Mouse (Mus musculus) effector memory CD4-positive, alpha-beta T cell, adult 7 months (primary cell): Measurements from ENCODE around the gene Pdzd11. TPM values are rescaled to one million over a fixed set of nuclear protein-coding genes. Genes with fewer than 3 reads are reported as not detected.

ENCODE experiments used
- polyA plus RNA-seq: library from polyadenylated mRNA; unstranded; fragments of 100-300 nt; shearing (Covaris generic); gene quantifications from one replicate; pipeline ENCODE4 v1.2.1, GENCODE M21; 2017

Pdzd11 gene
- 14.9 TPM for polyA plus RNA-seq

GRCm38 (mm10) chrX:100625802-100626793 lies at the start of gene Pdzd11:
Gene Pdzd11, minus strand, starts transcription at chrX:100626568.

GRCm38 (mm10) chrX:100625546-100625801 lies 894 bp downstream of the Pdzd11 start, which contains the start of gene Kif4:
Gene Kif4, plus strand, starts transcription at chrX:100625737.

GRCm38 (mm10) chrX:100605314-100605713 lies 21.1 kb downstream of the Pdzd11 start, which contains the start of gene Arr3:
Gene Arr3, plus strand, starts transcription at chrX:100605497.

GRCm38 (mm10) chrX:100594791-100595190 lies 31.6 kb downstream of the Pdzd11 start, which contains the start of gene P2ry4:
Gene P2ry4, minus strand, starts transcription at chrX:100594869.

Other genes with a start within 250 kb of the Pdzd11 start
- gene Otud6a, start 197.6 kb downstream of the Pdzd11 start, polyA plus RNA-seq, result not detected
- not detected for gene Awat2, start 183.9 kb downstream of the Pdzd11 start, polyA plus RNA-seq
- gene Igbp1, start 132.3 kb downstream of the Pdzd11 start, polyA plus RNA-seq, result 23.6 TPM
- gene Dgat2l6, start 101.7 kb downstream of the Pdzd11 start, polyA plus RNA-seq, result 0.11 TPM
- not detected for gene Awat1, start 54.3 kb downstream of the Pdzd11 start, polyA plus RNA-seq
- 0.11 TPM for gene P2ry4, start 31.7 kb downstream of the Pdzd11 start, polyA plus RNA-seq
- gene Arr3, start 21.1 kb downstream of the Pdzd11 start, polyA plus RNA-seq, result not detected
- 0.93 TPM for gene Kif4, start 831 bp downstream of the Pdzd11 start, polyA plus RNA-seq
- gene Gdpd2, start 103.3 kb upstream of the Pdzd11 start, polyA plus RNA-seq, result not detected
- gene Dlg3, start 141.2 kb upstream of the Pdzd11 start, polyA plus RNA-seq, result 6.3 TPM